Comparison of ENCODE assay signal across 17 mouse cellular contexts in the genomic region with DNA sequence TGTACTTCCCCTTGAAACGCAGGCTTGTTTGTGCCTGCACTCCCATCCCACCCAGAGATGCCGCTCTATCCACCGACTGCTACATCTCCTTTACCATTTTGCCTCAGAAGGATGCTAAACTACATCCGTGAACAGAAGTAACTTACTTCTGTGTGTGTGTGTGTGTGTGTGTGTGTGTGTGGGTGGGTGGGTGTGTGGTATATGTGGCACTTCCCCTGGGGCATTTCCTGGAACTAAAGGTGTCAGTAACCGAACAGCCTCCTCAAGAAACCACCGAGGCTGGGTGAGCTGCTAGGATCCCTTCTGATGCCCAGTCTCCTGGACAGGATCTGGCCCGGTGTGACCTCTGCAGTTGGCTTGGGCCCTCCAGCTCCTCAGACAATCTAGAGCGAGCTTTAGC. TPM values are rescaled to one million over a fixed set of nuclear protein-coding genes. Genes with fewer than 3 reads are reported as not detected.
DNase-seq lines count a peak whose midpoint lies in the region; ATAC-seq and TF ChIP-seq lines count a peak whose summit lies in the region.
"Had no signal": no experiment of that assay in that cellular context is flagged by ENCODE, and none has a peak within 500 bp of the region (broad histone marks: within the 10 kb centered on the region; RNA-seq: fewer than 3 reads in every experiment).

No protein-coding gene starts in this region.

- no peaks in the 10 kb centered on the region for H3K27me3 ChIP-seq in kidney, adult 2 months (replicated peaks; ENCODE audit: control insufficient read depth, insufficient read depth, low read length)
- H3K27me3 ChIP-seq: embryonic facial prominence, embryonic 13.5 days; forebrain, embryonic 15.5 days; midbrain, embryonic 15.5 days had no signal

- no peak for TF ChIP-seq CTCF in kidney, adult 2 months (conservative IDR thresholded peaks at IDR 0.05; ENCODE audit: insufficient read depth, insufficient read length, low read depth, low read length)
- TF ChIP-seq CTCF in bone marrow macrophage, adult 2 months (IDR thresholded peaks at IDR 0.05; ENCODE audit: low read depth, low read length): no peak

- WGBS in kidney, adult 2 months: 55% methylated on average over 8 of the region's 8 CpGs

- peak overlapping the region; percentile 93; the same call in 1 of the 2 replicates for H3K27ac ChIP-seq in kidney, adult 2 months (ENCODE audit: insufficient read depth, low read depth, low read length)
- peak overlapping the region; percentile 41 for H3K27ac ChIP-seq in bone marrow macrophage, adult 2 months (ENCODE audit: insufficient read depth, low read depth, low read length)
- H3K27ac ChIP-seq: embryonic facial prominence, embryonic 13.5 days; forebrain, embryonic 15.5 days; hindbrain, embryonic 13.5 days; limb, embryonic 10.5 days; lung, embryonic 15.5 days; midbrain, embryonic 15.5 days had no signal

- 0 out of 2 replicates have a peak overlapping the region, but pooled peaks have one; percentile 3 for H3K4me3 ChIP-seq in kidney, adult 2 months (ENCODE audit: insufficient read depth, low read depth, low read length)
- peak overlapping the region; percentile 35 for H3K4me3 ChIP-seq in bone marrow macrophage, adult 2 months (ENCODE audit: insufficient read depth, low read length)
- H3K4me3 ChIP-seq: embryonic facial prominence, embryonic 13.5 days; forebrain, embryonic 15.5 days; hindbrain, embryonic 13.5 days; limb, embryonic 10.5 days; lung, embryonic 15.5 days; midbrain, embryonic 15.5 days had no signal

- no peak for TF ChIP-seq POLR2A in kidney, adult 2 months (IDR thresholded peaks at IDR 0.05; ENCODE audit: low read depth, low read length)
- TF ChIP-seq POLR2A in bone marrow macrophage, adult 2 months (IDR thresholded peaks at IDR 0.05; ENCODE audit: borderline replicate concordance, low read depth, low read length): no peak

- no peak for DNase-seq in kidney, adult 2 months
- no peak for DNase-seq in kidney, adult 11 months
- DNase-seq in thymus, postnatal 10 days (ENCODE audit: low spot score in 2 of 2): peak; percentile 42 to 49
- no peak for DNase-seq in left cerebral cortex, adult 11 months (ENCODE audit: low spot score)
- DNase-seq in right cerebral cortex, postnatal 36 days (ENCODE audit: low spot score in 2 of 2): no peak
- no peak for DNase-seq in embryo, embryonic 11 days
- DNase-seq: adrenal gland, postnatal 36 days; cerebellum, adult 9-10 months; kidney, postnatal 36 days had no signal

- no peaks in the 10 kb centered on the region; the same call in 1 of the 2 replicates for H3K36me3 ChIP-seq in kidney, adult 2 months (ENCODE audit: control insufficient read depth, insufficient read depth, low read length)
- H3K36me3 ChIP-seq: embryonic facial prominence, embryonic 13.5 days; forebrain, embryonic 15.5 days; limb, embryonic 10.5 days; lung, embryonic 15.5 days had no signal

- 0 out of 2 replicates have a peak, but pooled peaks have one; percentile 3 for ATAC-seq in megakaryocyte progenitor cell, adult 5-6 weeks (replicated peaks; ENCODE audit: poor library complexity)
- ATAC-seq: forebrain, embryonic 15.5 days; midbrain, embryonic 15.5 days had no signal

- H3K4me1 ChIP-seq in kidney, adult 2 months (ENCODE audit: control insufficient read depth, insufficient read depth, low read length): peaks cover 29% of the 10 kb centered on the region
- peaks cover 51% of the 10 kb centered on the region for H3K4me1 ChIP-seq in bone marrow macrophage, adult 2 months (ENCODE audit: control insufficient read depth, insufficient read depth, low read length)

RNA-seq across cellular contexts. Expression of gene Sema4a, which starts 7.0 kb away (rescaled TPM):
- polyA plus RNA-seq in kidney, adult 2 months (2012; rRNA removed): 176 and 197 TPM in 2 replicates
- 178 and 180 TPM in 2 replicates for polyA plus RNA-seq in bone marrow macrophage, adult 2 months (2012; ENCODE audit: insufficient read depth, insufficient read length, missing spikeins)
- 32.7 and 43.1 TPM in 2 replicates for total RNA-seq in megakaryocyte progenitor cell, adult 5-6 weeks (2015)
- 25.9 and 39.4 TPM in 2 replicates for total RNA-seq in megakaryocyte progenitor cell, adult 5-6 weeks (2017)

RNA-seq across cellular contexts. Expression of gene Slc25a44, which starts 29.0 kb away (rescaled TPM):
- 38.3 and 42.7 TPM in 2 replicates for polyA plus RNA-seq in kidney, adult 2 months (2012; rRNA removed)
- polyA plus RNA-seq in bone marrow macrophage, adult 2 months (2012; ENCODE audit: insufficient read depth, insufficient read length, missing spikeins): 14.0 and 17.5 TPM in 2 replicates
- 10.3 and 11.1 TPM in 2 replicates for total RNA-seq in megakaryocyte progenitor cell, adult 5-6 weeks (2015)
- total RNA-seq in megakaryocyte progenitor cell, adult 5-6 weeks (2017): 16.2 and 17.9 TPM in 2 replicates

RNA-seq across cellular contexts. Expression of gene Pmf1, which starts 43.9 kb away (rescaled TPM):
- 33.9 and 34.4 TPM in 2 replicates for polyA plus RNA-seq in kidney, adult 2 months (2012; rRNA removed)
- 55.0 and 59.7 TPM in 2 replicates for polyA plus RNA-seq in bone marrow macrophage, adult 2 months (2012; ENCODE audit: insufficient read depth, insufficient read length, missing spikeins)
- total RNA-seq in megakaryocyte progenitor cell, adult 5-6 weeks (2015): 161 and 165 TPM in 2 replicates
- total RNA-seq in megakaryocyte progenitor cell, adult 5-6 weeks (2017): 121 and 129 TPM in 2 replicates

RNA-seq across cellular contexts. Expression of gene Lmna, which starts 55.8 kb away (rescaled TPM):
- 55.2 and 73.2 TPM in 2 replicates for polyA plus RNA-seq in kidney, adult 2 months (2012; rRNA removed)
- 124 and 126 TPM in 2 replicates for polyA plus RNA-seq in bone marrow macrophage, adult 2 months (2012; ENCODE audit: insufficient read depth, insufficient read length, missing spikeins)
- total RNA-seq in megakaryocyte progenitor cell, adult 5-6 weeks (2015): 2.3 and 2.6 TPM in 2 replicates
- total RNA-seq in megakaryocyte progenitor cell, adult 5-6 weeks (2017): 5.8 and 9.8 TPM in 2 replicates

Comparison
In these comparisons a context has a peak if more than half of its experiments do, and no peak if none do; other contexts are left out.
1. DNase-seq: peak in thymus, postnatal 10 days (2 of 2); none in kidney, adult 2 months (single experiment), kidney, adult 11 months (single experiment), left cerebral cortex, adult 11 months (single experiment), right cerebral cortex, postnatal 36 days (0 of 2) and embryo, embryonic 11 days (single experiment).